Mouse (Mus musculus) thymus, postnatal 10 days (tissue): Measurements from ENCODE around the gene Pcdh15.

Experiments
- DNase-seq, 2 experiments: peaks; one replicate each; pipeline ENCODE4 v3.0.0; 2021; ENCODE audit warnings: low spot score in 2 of 2

Gene Pcdh15

GRCm38 (mm10) chr10:73938989-73939388 lies 839.8 kb downstream of the Pcdh15 start:
- DNase-seq: no peak

GRCm38 (mm10) chr10:73947799-73948198 lies 848.7 kb downstream of the Pcdh15 start:
- no peak for DNase-seq

GRCm38 (mm10) chr10:73953362-73953761 lies 854.2 kb downstream of the Pcdh15 start:
- DNase-seq: no peak

- DNase-seq: no peak
Measured at GRCm38 (mm10) chr10:73984057-73984456, 884.9 kb downstream of the Pcdh15 start.

GRCm38 (mm10) chr10:74008836-74009235 lies 909.7 kb downstream of the Pcdh15 start:
- DNase-seq: no peak

GRCm38 (mm10) chr10:74023091-74023490 lies 923.9 kb downstream of the Pcdh15 start:
- no peak for DNase-seq

GRCm38 (mm10) chr10:74053059-74053458 lies 953.9 kb downstream of the Pcdh15 start:
- no peak for DNase-seq

GRCm38 (mm10) chr10:74086653-74087052 lies 987.5 kb downstream of the Pcdh15 start:
- no peak for DNase-seq

- DNase-seq: no peak
Measured at GRCm38 (mm10) chr10:74098296-74098695, 999.2 kb downstream of the Pcdh15 start.

- DNase-seq: no peak
Measured at GRCm38 (mm10) chr10:74114107-74114506, 1015.0 kb downstream of the Pcdh15 start.

GRCm38 (mm10) chr10:74116817-74117216 lies 1017.7 kb downstream of the Pcdh15 start:
- DNase-seq: no peak

GRCm38 (mm10) chr10:74123421-74123820 lies 1024.3 kb downstream of the Pcdh15 start:
- no peak for DNase-seq

- no peak for DNase-seq
Measured at GRCm38 (mm10) chr10:74129192-74129591, 1030.0 kb downstream of the Pcdh15 start.

GRCm38 (mm10) chr10:74129665-74130064 lies 1030.5 kb downstream of the Pcdh15 start:
- no peak for DNase-seq

- no peak for DNase-seq
Measured at GRCm38 (mm10) chr10:74130805-74131204, 1031.7 kb downstream of the Pcdh15 start.

GRCm38 (mm10) chr10:74147966-74148365 lies 1048.8 kb downstream of the Pcdh15 start:
- DNase-seq: no peak

- no peak for DNase-seq
Measured at GRCm38 (mm10) chr10:74181921-74182320, 1082.8 kb downstream of the Pcdh15 start.

GRCm38 (mm10) chr10:74203650-74204049 lies 1104.5 kb downstream of the Pcdh15 start:
- no peak for DNase-seq

- no peak for DNase-seq
Measured at GRCm38 (mm10) chr10:74217268-74217667, 1118.1 kb downstream of the Pcdh15 start.

GRCm38 (mm10) chr10:74220439-74220838 lies 1121.3 kb downstream of the Pcdh15 start:
- no peak for DNase-seq

GRCm38 (mm10) chr10:74257716-74258446 lies 1158.7 kb downstream of the Pcdh15 start:
- no peak for DNase-seq

- DNase-seq: no peak
Measured at GRCm38 (mm10) chr10:74258639-74259038, 1159.5 kb downstream of the Pcdh15 start.

GRCm38 (mm10) chr10:74269637-74270269 lies 1170.6 kb downstream of the Pcdh15 start:
- DNase-seq: no peak
